In the genomic region with DNA sequence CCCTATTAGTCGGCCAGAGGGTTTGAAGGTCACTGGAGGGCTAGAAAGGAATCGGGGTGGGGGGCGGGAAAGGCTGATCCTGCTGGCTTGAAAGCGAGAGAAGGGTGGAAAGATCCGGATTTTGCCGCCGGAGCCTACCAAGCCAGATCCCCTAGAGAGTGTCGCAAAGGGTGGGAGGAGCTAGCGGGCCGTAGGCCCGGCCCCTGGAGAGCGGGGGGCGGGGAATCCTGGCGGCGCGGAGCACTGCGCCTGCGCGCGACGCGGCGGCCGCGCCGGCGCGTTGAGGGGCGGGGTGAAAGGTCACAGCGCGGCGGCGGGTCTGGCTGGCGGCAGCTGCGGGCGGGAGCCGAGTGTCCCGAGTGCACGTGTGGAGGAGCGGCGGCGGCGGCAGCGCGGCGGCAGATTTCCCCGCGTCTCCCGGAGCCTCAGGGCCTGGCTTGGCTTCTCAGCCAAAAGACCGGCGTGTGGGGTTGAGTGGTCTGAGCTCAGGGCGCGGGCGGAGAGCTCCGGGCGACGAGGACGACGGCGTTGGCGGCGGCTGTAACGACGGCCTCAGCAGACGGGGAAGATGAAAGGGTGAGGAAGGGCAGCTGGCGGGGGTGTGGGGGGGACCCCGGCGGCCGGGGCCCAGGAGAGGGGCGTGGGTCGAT, we compare ENCODE assay signal across 8 mouse cellular contexts. TPM values are rescaled to one million over a fixed set of nuclear protein-coding genes. Genes with fewer than 3 reads are reported as not detected.
A peak's percentile ranks its signal among the peaks of the same experiment; 100 is the strongest.
DNase-seq lines count a peak whose midpoint lies in the region; ATAC-seq and TF ChIP-seq lines count a peak whose summit lies in the region.

Gene Atp6v1a, minus strand, starts transcription at position 170 of the 650 bp plus-strand sequence.
Gene Naa50, plus strand, starts transcription at position 295 of the 650 bp plus-strand sequence.

- peaks cover 10% of the 10 kb centered on the region; the same call in 1 of the 2 replicates for H3K4me1 ChIP-seq in heart, embryonic 11.5 days (ENCODE audit: control insufficient read depth, insufficient read depth, low read length)
- H3K4me1 ChIP-seq in kidney, postnatal 0 days (replicated peaks; ENCODE audit: insufficient read depth, low read length) = 0 out of 2 replicates have a peak, but pooled peaks cover 6% of the 10 kb centered on the region
- peaks cover 41% of the 10 kb centered on the region for H3K4me1 ChIP-seq in liver, embryonic 13.5 days (replicated peaks)
- H3K4me1 ChIP-seq in stomach, embryonic 16.5 days (ENCODE audit: control insufficient read depth, insufficient read depth, low read length) = peaks cover 8% of the 10 kb centered on the region

- H3K4me3 ChIP-seq in heart, embryonic 11.5 days (ENCODE audit: low read depth, low read length) = peak within 1 kb of the TSS; percentile 90
- peak within 1 kb of the TSS; percentile 95 for H3K4me3 ChIP-seq in kidney, postnatal 0 days (replicated peaks; ENCODE audit: low read depth, low read length)
- H3K4me3 ChIP-seq in liver, embryonic 13.5 days (replicated peaks) = peak within 1 kb of the TSS; percentile 97
- H3K4me3 ChIP-seq in stomach, embryonic 16.5 days (replicated peaks; ENCODE audit: low read length) = peak within 1 kb of the TSS; percentile 92

- H3K27ac ChIP-seq in heart, embryonic 11.5 days (ENCODE audit: low read depth, low read length) = peak within 1 kb of the TSS; percentile 99
- H3K27ac ChIP-seq in kidney, postnatal 0 days = peak within 1 kb of the TSS; percentile 98
- H3K27ac ChIP-seq in liver, embryonic 13.5 days = peak within 1 kb of the TSS; percentile 97
- H3K27ac ChIP-seq in stomach, embryonic 16.5 days (ENCODE audit: low read length) = peak within 1 kb of the TSS; percentile 99

- peak within 1 kb of the TSS; percentile 94 for H3K9ac ChIP-seq in heart, embryonic 11.5 days (ENCODE audit: low read depth, low read length)
- H3K9ac ChIP-seq in kidney, postnatal 0 days (ENCODE audit: low read depth, low read length) = peak within 1 kb of the TSS; percentile 88
- H3K9ac ChIP-seq in liver, embryonic 13.5 days = peak within 1 kb of the TSS; percentile 96
- peak within 1 kb of the TSS; percentile 96 for H3K9ac ChIP-seq in stomach, embryonic 16.5 days (ENCODE audit: low read length)

- no peaks in the 10 kb centered on the region for H3K36me3 ChIP-seq in heart, embryonic 11.5 days (ENCODE audit: control insufficient read depth, insufficient read depth, low read length)
- no peaks in the 10 kb centered on the region for H3K36me3 ChIP-seq in kidney, postnatal 0 days (ENCODE audit: insufficient read depth, low read length)
- H3K36me3 ChIP-seq in liver, embryonic 13.5 days = no peaks in the 10 kb centered on the region
- no peaks in the 10 kb centered on the region for H3K36me3 ChIP-seq in stomach, embryonic 16.5 days (ENCODE audit: control insufficient read depth, insufficient read depth, low read length)

- no peaks in the 10 kb centered on the region for H3K27me3 ChIP-seq in heart, embryonic 11.5 days (ENCODE audit: control insufficient read depth, insufficient read depth, low read length)
- no peaks in the 10 kb centered on the region for H3K27me3 ChIP-seq in kidney, postnatal 0 days (ENCODE audit: insufficient read depth, low read length)
- H3K27me3 ChIP-seq in liver, embryonic 13.5 days = no peaks in the 10 kb centered on the region
- H3K27me3 ChIP-seq in stomach, embryonic 16.5 days (ENCODE audit: control insufficient read depth, insufficient read depth, low read length) = no peaks in the 10 kb centered on the region

- WGBS in heart, embryonic 11.5 days (ENCODE audit: insufficient replicate concordance) = under 1% methylated on average over 67 of the region's 71 CpGs
- under 1% methylated on average over 68 of the region's 71 CpGs for WGBS in kidney, postnatal 0 days
- WGBS in liver, embryonic 13.5 days (ENCODE audit: insufficient replicate concordance) = under 1% methylated on average over 71 of the region's 71 CpGs
- under 1% methylated on average over 71 of the region's 71 CpGs for WGBS in stomach, embryonic 16.5 days

- no peaks in the 10 kb centered on the region for H3K9me3 ChIP-seq in heart, embryonic 11.5 days (replicated peaks; ENCODE audit: control insufficient read depth, low read length)
- no peaks in the 10 kb centered on the region for H3K9me3 ChIP-seq in kidney, postnatal 0 days (replicated peaks; ENCODE audit: low read length)
- no peaks in the 10 kb centered on the region for H3K9me3 ChIP-seq in liver, embryonic 13.5 days (replicated peaks)
- no peaks in the 10 kb centered on the region for H3K9me3 ChIP-seq in stomach, embryonic 16.5 days (replicated peaks; ENCODE audit: control insufficient read depth, low read length)

- DNase-seq in B cell, adult 2 months = peak; percentile 93 to 96
- DNase-seq in brain, adult 2 months (ENCODE audit: low read depth, low spot score) = peak; percentile 95
- DNase-seq in kidney, postnatal 0 days (ENCODE audit: low spot score) = peak; percentile 98
- DNase-seq in liver, embryonic 13.5 days = peak; percentile 79
- DNase-seq in neural tube, embryonic 10.5 days (ENCODE audit: extremely low spot score, low spot score) = peak; percentile 90

- no peak for TF ChIP-seq CTCF in kidney, postnatal 0 days (IDR thresholded peaks at IDR 0.05; ENCODE audit: low read depth)

- peak; percentile 63 for ATAC-seq in erythroblast, adult 5-6 weeks (replicated peaks; ENCODE audit: low FRiP score, poor library complexity, severe bottlenecking)
- peak; percentile 92 for ATAC-seq in heart, embryonic 11.5 days (replicated peaks; ENCODE audit: insufficient number of reproducible peaks, low FRiP score, low TSS enrichment)
- ATAC-seq in kidney, postnatal 0 days (replicated peaks; ENCODE audit: low FRiP score, low read depth) = peak; percentile 92
- peak; percentile 78 for ATAC-seq in liver, embryonic 13.5 days (ENCODE audit: low read depth)
- ATAC-seq in stomach, embryonic 16.5 days (ENCODE audit: insufficient read depth, low FRiP score) = peak; percentile 91

- H3K4me2 ChIP-seq in heart, embryonic 11.5 days = peak within 1 kb of the TSS; percentile 98
- peak within 1 kb of the TSS; percentile 90 for H3K4me2 ChIP-seq in kidney, postnatal 0 days (ENCODE audit: low read length)
- H3K4me2 ChIP-seq in liver, embryonic 13.5 days = peak within 1 kb of the TSS; percentile 98
- H3K4me2 ChIP-seq in stomach, embryonic 16.5 days (ENCODE audit: low read depth, low read length) = peak within 1 kb of the TSS; percentile 93

RNA-seq across cellular contexts. Expression of gene Atp6v1a, which starts in this region (rescaled TPM):
- total RNA-seq in erythroblast, adult 5-6 weeks (2015; ENCODE audit: low replicate concordance) = 13.0 and 24.0 TPM in 2 replicates
- 14.2 and 23.6 TPM in 2 replicates for total RNA-seq in erythroblast, adult 5-6 weeks (2017; ENCODE audit: low replicate concordance)
- 47.0 and 53.6 TPM in 2 replicates for polyA plus RNA-seq in heart, embryonic 11.5 days (2014; fragmentation: Nextera tagmentation; extraction: Ambion mirVana)
- polyA plus RNA-seq in kidney, postnatal 0 days (2015; fragmentation: Nextera tagmentation; extraction: Ambion mirVana) = 131 and 136 TPM in 2 replicates
- 24.1 and 30.0 TPM in 2 replicates for polyA plus RNA-seq in liver, embryonic 13.5 days (2015; fragmentation: Nextera tagmentation; extraction: Ambion mirVana)
- polyA plus RNA-seq in stomach, embryonic 16.5 days (2015; fragmentation: Nextera tagmentation; extraction: Ambion mirVana) = 67.7 and 82.7 TPM in 2 replicates

RNA-seq across cellular contexts. Expression of gene Naa50, which starts in this region (rescaled TPM):
- 25.6 and 34.9 TPM in 2 replicates for total RNA-seq in erythroblast, adult 5-6 weeks (2015; ENCODE audit: low replicate concordance)
- 22.5 and 29.0 TPM in 2 replicates for total RNA-seq in erythroblast, adult 5-6 weeks (2017; ENCODE audit: low replicate concordance)
- polyA plus RNA-seq in heart, embryonic 11.5 days (2014; fragmentation: Nextera tagmentation; extraction: Ambion mirVana) = 58.5 and 75.5 TPM in 2 replicates
- polyA plus RNA-seq in kidney, postnatal 0 days (2015; fragmentation: Nextera tagmentation; extraction: Ambion mirVana) = 72.8 and 80.3 TPM in 2 replicates
- polyA plus RNA-seq in liver, embryonic 13.5 days (2015; fragmentation: Nextera tagmentation; extraction: Ambion mirVana) = 98.5 and 121 TPM in 2 replicates
- polyA plus RNA-seq in stomach, embryonic 16.5 days (2015; fragmentation: Nextera tagmentation; extraction: Ambion mirVana) = 87.4 and 107 TPM in 2 replicates

Comparison
In these comparisons a context has a peak if more than half of its experiments do, and no peak if none do; other contexts are left out.
1. Peak in every context shown above with its lines: DNase-seq, ATAC-seq, H3K4me3 ChIP-seq and H3K27ac ChIP-seq.